Mouse (Mus musculus) neural tube, embryonic 10.5 days (tissue): ENCODE data around the gene Tas2r117.

Source experiments
- DNase-seq: peaks from one replicate; pipeline ENCODE4 v3.0.0-alpha.2; 2017; ENCODE audit warnings: low spot score; ENCODE audit errors: extremely low spot score

The Tas2r117 gene

GRCm38 (mm10) chr6:132802518-132802917 lies at the start of gene Tas2r117:
Tas2r117 (plus strand) TSS chr6:132802818.
- DNase-seq = no peak

DNA sequence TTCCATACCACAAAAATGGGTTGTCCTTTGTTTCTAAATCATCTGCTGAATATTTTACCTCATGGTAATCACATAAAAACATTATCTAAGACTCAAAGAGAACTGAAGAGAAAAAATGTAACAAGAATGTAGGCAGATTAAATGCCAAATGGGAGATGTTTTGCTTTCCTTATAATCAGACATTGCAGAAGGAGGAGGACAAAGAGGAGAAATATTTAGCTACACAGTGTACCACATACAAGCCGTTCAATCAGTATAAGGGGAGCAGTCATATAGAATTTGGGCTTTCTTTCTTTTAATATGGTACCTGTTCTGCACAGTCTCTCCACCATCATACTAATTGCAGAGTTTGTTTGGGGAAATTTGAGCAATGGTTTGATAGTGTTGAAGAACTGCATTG lies 48.2 kb upstream of the Tas2r117 start, which contains the start of gene Tas2r124:
Gene Tas2r124 (plus strand): TSS at position 301 of the 400 bp plus-strand sequence.
- no peak for DNase-seq

- DNase-seq = no peak
These were observed 40.8 kb upstream of the Tas2r117 start, which contains the start of gene Tas2r102 for GRCm38 (mm10) chr6:132761831-132762230. Tas2r102 (plus strand) TSS chr6:132762131.

GRCm38 (mm10) chr6:132778062-132778461 lies 24.6 kb upstream of the Tas2r117 start, which contains the start of gene Tas2r136:
Tas2r136 (minus strand) TSS chr6:132778162.
- DNase-seq = no peak

GRCm38 (mm10) chr6:132795393-132795792 lies 7.2 kb upstream of the Tas2r117 start:
- peak; percentile 36 for DNase-seq

GRCm38 (mm10) chr6:132846842-132847241 lies 44.2 kb downstream of the Tas2r117 start, which contains the start of gene Tas2r123:
Tas2r123 (plus strand) TSS chr6:132847142.
- no peak for DNase-seq
